ENCODE assay signal across 15 mouse cellular contexts in the genomic region with DNA sequence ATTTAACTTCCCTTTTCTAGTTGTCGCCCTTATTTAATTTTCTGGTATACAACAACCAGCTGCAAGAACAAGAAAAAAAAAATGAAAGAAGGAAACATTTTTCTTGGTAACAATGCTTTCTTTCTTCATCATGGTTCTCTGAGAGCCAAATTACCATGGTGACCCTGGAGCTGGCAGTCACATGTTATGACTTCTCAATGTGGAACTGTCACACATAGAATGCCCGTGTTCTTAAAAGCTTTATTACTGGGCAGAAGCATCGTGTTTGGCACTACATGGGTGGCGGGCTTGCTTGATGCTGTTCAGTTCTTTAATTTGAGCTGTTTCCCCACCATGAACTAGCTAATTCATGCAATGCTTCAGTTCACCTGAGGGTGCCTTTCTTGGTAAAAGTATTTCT.
DNase-seq lines count a peak whose midpoint lies in the region; ATAC-seq lines count a peak whose summit lies in the region.
"Had no signal": no experiment of that assay in that cellular context is flagged by ENCODE, and none has a peak within 500 bp of the region (broad histone marks: within the 10 kb centered on the region; RNA-seq: fewer than 3 reads in every experiment).

No protein-coding gene starts in this region.

- intact Hi-C loops in left cerebral cortex, postnatal 25 days (cut with DNase I), result no loop called here

- peak; percentile 38 for DNase-seq in embryonic facial prominence, embryonic 14.5 days (ENCODE audit: low spot score)
- DNase-seq in embryonic facial prominence, embryonic 10.5 days (ENCODE audit: low spot score), result no peak
- DNase-seq in limb, embryonic 10.5 days (ENCODE audit: low spot score), result no peak
- peak; percentile 7 to 25 for DNase-seq in frontal cortex, postnatal 10 days (ENCODE audit: low spot score in 2 of 2)
- DNase-seq in left cerebral cortex, postnatal 25 days (ENCODE audit: low spot score in 2 of 2), result peak; percentile 4 to 41
- no peak for DNase-seq in testis, postnatal 14 days (ENCODE audit: low spot score)
- DNase-seq: adrenal gland, adult 8-10 months; heart, adult 18-20 months; heart, postnatal 36 days; liver; thymus, postnatal 25 days had no signal

- H3K9me3 ChIP-seq in embryonic facial prominence, embryonic 14.5 days (ENCODE audit: control insufficient read depth, low read length), result no peaks in the 10 kb centered on the region
- no peaks in the 10 kb centered on the region for H3K9me3 ChIP-seq in embryonic facial prominence, embryonic 10.5 days
- no peaks in the 10 kb centered on the region for H3K9me3 ChIP-seq in limb, embryonic 12.5 days
- H3K9me3 ChIP-seq in limb, embryonic 10.5 days (replicated peaks), result no peaks in the 10 kb centered on the region
- H3K9me3 ChIP-seq: midbrain, embryonic 15.5 days had no signal

- WGBS in embryonic facial prominence, embryonic 14.5 days, result 47% methylated on average over 4 of the region's 4 CpGs
- WGBS in embryonic facial prominence, embryonic 10.5 days, result 61% methylated on average over 4 of the region's 4 CpGs
- 70% methylated on average over 4 of the region's 4 CpGs for WGBS in limb, embryonic 12.5 days
- whole genome bisulfite sequencing in limb, embryonic 10.5 days, result 90% methylated on average over 4 of the region's 4 CpGs

- H3K27me3 ChIP-seq in embryonic facial prominence, embryonic 14.5 days (replicated peaks; ENCODE audit: control insufficient read depth, insufficient read depth, low read length), result no peaks in the 10 kb centered on the region
- no peaks in the 10 kb centered on the region for H3K27me3 ChIP-seq in embryonic facial prominence, embryonic 10.5 days (replicated peaks; ENCODE audit: low read depth, poor library complexity, severe bottlenecking)
- H3K27me3 ChIP-seq in limb, embryonic 12.5 days, result no peaks in the 10 kb centered on the region
- H3K27me3 ChIP-seq in limb, embryonic 10.5 days (ENCODE audit: low read depth, poor library complexity, severe bottlenecking), result no peaks in the 10 kb centered on the region
- H3K27me3 ChIP-seq: midbrain, embryonic 15.5 days had no signal

- H3K4me2 ChIP-seq in embryonic facial prominence, embryonic 14.5 days (ENCODE audit: low read depth, low read length), result no peak overlapping the region
- H3K4me2 ChIP-seq in limb, embryonic 12.5 days, result no peak overlapping the region
- H3K4me2 ChIP-seq: midbrain, embryonic 15.5 days had no signal

- H3K27ac ChIP-seq in embryonic facial prominence, embryonic 14.5 days (replicated peaks; ENCODE audit: low read depth, low read length), result no peak overlapping the region
- H3K27ac ChIP-seq in embryonic facial prominence, embryonic 10.5 days (replicated peaks), result no peak overlapping the region
- no peak overlapping the region for H3K27ac ChIP-seq in limb, embryonic 12.5 days
- H3K27ac ChIP-seq in limb, embryonic 10.5 days, result no peak overlapping the region
- H3K27ac ChIP-seq: midbrain, embryonic 15.5 days had no signal

- no peaks in the 10 kb centered on the region for H3K4me1 ChIP-seq in embryonic facial prominence, embryonic 14.5 days (ENCODE audit: control insufficient read depth, insufficient read depth, low read length)
- H3K4me1 ChIP-seq in embryonic facial prominence, embryonic 10.5 days, result no peaks in the 10 kb centered on the region
- no peaks in the 10 kb centered on the region for H3K4me1 ChIP-seq in limb, embryonic 12.5 days (replicated peaks)
- H3K4me1 ChIP-seq in limb, embryonic 10.5 days, result no peaks in the 10 kb centered on the region
- H3K4me1 ChIP-seq: midbrain, embryonic 15.5 days had no signal

- H3K4me3 ChIP-seq in embryonic facial prominence, embryonic 14.5 days (ENCODE audit: low read depth, low read length), result no peak overlapping the region
- no peak overlapping the region for H3K4me3 ChIP-seq in embryonic facial prominence, embryonic 10.5 days
- H3K4me3 ChIP-seq in limb, embryonic 12.5 days (replicated peaks), result no peak overlapping the region
- no peak overlapping the region for H3K4me3 ChIP-seq in limb, embryonic 10.5 days
- H3K4me3 ChIP-seq: erythroblast, embryonic 14.5 days; midbrain, embryonic 15.5 days had no signal

- no peak for ATAC-seq in embryonic facial prominence, embryonic 14.5 days (ENCODE audit: low read depth)
- peak; percentile 52; the same call in 1 of the 2 replicates for ATAC-seq in limb, embryonic 12.5 days (ENCODE audit: insufficient number of reproducible peaks, insufficient read depth, low FRiP score, low TSS enrichment, low read depth)
- no peak for ATAC-seq in inflammation-experienced regulatory T-cells, adult 6 months
- ATAC-seq: midbrain, embryonic 15.5 days had no signal

- no peaks in the 10 kb centered on the region for H3K36me3 ChIP-seq in embryonic facial prominence, embryonic 14.5 days (ENCODE audit: control insufficient read depth, insufficient read depth, low read length)
- no peaks in the 10 kb centered on the region for H3K36me3 ChIP-seq in embryonic facial prominence, embryonic 10.5 days (replicated peaks)
- no peaks in the 10 kb centered on the region for H3K36me3 ChIP-seq in limb, embryonic 12.5 days
- H3K36me3 ChIP-seq in limb, embryonic 10.5 days, result no peaks in the 10 kb centered on the region
- H3K36me3 ChIP-seq: midbrain, embryonic 15.5 days had no signal

- H3K9ac ChIP-seq in embryonic facial prominence, embryonic 14.5 days (ENCODE audit: low read depth, low read length), result no peak overlapping the region
- H3K9ac ChIP-seq in limb, embryonic 12.5 days (replicated peaks), result no peak overlapping the region
- H3K9ac ChIP-seq: midbrain, embryonic 15.5 days had no signal

Comparison
In these comparisons a context has a peak if more than half of its experiments do, and no peak if none do; other contexts are left out.
1. DNase-seq: peak in embryonic facial prominence, embryonic 14.5 days (single experiment), frontal cortex, postnatal 10 days (2 of 2) and left cerebral cortex, postnatal 25 days (2 of 2); none in embryonic facial prominence, embryonic 10.5 days (single experiment), limb, embryonic 10.5 days (single experiment) and testis, postnatal 14 days (single experiment).